Mouse (Mus musculus): Measurements from ENCODE around the gene Mum1l1. TPM values are rescaled to one million over a fixed set of nuclear protein-coding genes. Genes with fewer than 3 reads are reported as not detected.

The Mum1l1 gene
- polyA plus RNA-seq (2012; rRNA removed): 0.67 and 0.68 TPM in 2 replicates

GRCm38 (mm10) chrX:139209829-139210225, at the start of gene Mum1l1:
Gene Mum1l1 (plus strand): TSS chrX:139210042.

DNA sequence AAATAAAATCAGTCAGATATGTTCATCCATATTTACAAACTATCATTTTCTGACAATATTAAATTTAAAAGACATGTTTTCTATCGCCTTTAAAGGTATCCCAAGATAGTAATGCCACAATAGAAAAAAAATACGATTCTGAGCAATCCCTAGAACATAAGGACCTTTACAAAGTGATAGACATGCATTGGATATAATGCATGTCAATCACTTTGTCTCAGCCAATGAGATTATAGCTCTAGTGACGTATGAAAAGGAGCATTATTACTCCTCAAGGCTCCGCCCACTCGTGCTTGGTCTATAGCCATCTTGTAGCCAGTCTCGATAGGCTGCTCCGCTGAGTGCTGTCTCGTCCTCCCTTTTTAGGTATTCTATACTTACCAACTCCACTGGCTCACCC, 30.9 kb upstream of the Mum1l1 start, which contains the start of gene 4933428M09Rik:
4933428M09Rik (plus strand) TSS at position 301 of the 400 bp plus-strand sequence.

Other genes with a start within 250 kb of the Mum1l1 start
- 38.2 and 39.4 TPM in 2 replicates for gene Serpina7, start 124.8 kb upstream of the Mum1l1 start, polyA plus RNA-seq (2012; rRNA removed)
- 0.34 TPM in 2 replicates for gene 4930513O06Rik, start 123.8 kb upstream of the Mum1l1 start, polyA plus RNA-seq (2012; rRNA removed)
- not detected in 2 replicates for gene 4933428M09Rik, start 30.8 kb upstream of the Mum1l1 start, polyA plus RNA-seq (2012; rRNA removed)
- gene Trap1a, start 123.6 kb downstream of the Mum1l1 start, polyA plus RNA-seq (2012; rRNA removed): 0.04 and 0.06 TPM in 2 replicates